Mouse (Mus musculus) liver, embryonic 13.5 days (tissue): Measurements from ENCODE around the gene Luzp1. TPM values are rescaled to one million over a fixed set of nuclear protein-coding genes. Genes with fewer than 3 reads are reported as not detected.

ENCODE experiments used
- ATAC-seq: fragments of 200-750 bp; cut with Nextera tagmentation; 2 replicates; pipeline ENCODE4 v1.8.0; 2017; ENCODE audit warnings: low read depth, mild to moderate bottlenecking, moderate number of reproducible peaks, moderate library complexity
- DNase-seq: peaks from one replicate; pipeline ENCODE4 v3.0.0; 2022
- H3K27ac ChIP-seq: fragments of 300-500 bp; sonication (generic); 2 replicates; pipeline ENCODE4 v1.5.1; 2015; ENCODE audit warnings: moderate library complexity, mild to moderate bottlenecking, inconsistent platforms
- H3K27me3 ChIP-seq: fragments of 300-500 bp; sonication (generic); 2 replicates; pipeline ENCODE4 v1.6.1; 2015; ENCODE audit warnings: mild to moderate bottlenecking, inconsistent platforms
- H3K36me3 ChIP-seq: fragments of 300-500 bp; sonication (generic); 2 replicates; pipeline ENCODE4 v1.6.1; 2015; ENCODE audit warnings: mild to moderate bottlenecking, inconsistent platforms
- H3K4me1 ChIP-seq: fragments of 300-500 bp; sonication (generic); replicated peaks from 2 replicates; pipeline ENCODE4 v1.6.1; 2015; ENCODE audit warnings: inconsistent platforms
- H3K4me2 ChIP-seq: fragments of 300-500 bp; sonication (generic); 2 replicates; pipeline ENCODE4 v1.6.1; 2015; ENCODE audit warnings: inconsistent platforms, mild to moderate bottlenecking, moderate library complexity
- H3K4me3 ChIP-seq: fragments of 300-500 bp; sonication (generic); replicated peaks from 2 replicates; pipeline ENCODE4 v1.5.1; 2015; ENCODE audit warnings: mild to moderate bottlenecking, inconsistent platforms
- H3K9ac ChIP-seq: fragments of 300-500 bp; sonication (generic); 2 replicates; pipeline ENCODE4 v1.6.1; 2015; ENCODE audit warnings: mild to moderate bottlenecking, inconsistent platforms
- H3K9me3 ChIP-seq: fragments of 300-500 bp; sonication (generic); replicated peaks from 2 replicates; pipeline ENCODE4 v1.6.1; 2016; ENCODE audit warnings: inconsistent platforms
- WGBS: fragments of 180-500 bp; shearing (Covaris S2); methylation state at CpG from one replicate; pipeline ENCODE4 v1.1.7; 2015; ENCODE audit not compliant: insufficient replicate concordance; 5-methylcytosine and 5-hydroxymethylcytosine counted together
- polyA plus RNA-seq: library from polyadenylated mRNA; unstranded; fragments of >200 nt; fragmentation: Nextera tagmentation; extraction: Ambion mirVana; gene quantifications from 2 replicates; pipeline ENCODE4 v1.2.1, GENCODE M21; 2015

Luzp1 gene
- polyA plus RNA-seq, 1 experiment from 2014 or later = 19.3 TPM

DNA sequence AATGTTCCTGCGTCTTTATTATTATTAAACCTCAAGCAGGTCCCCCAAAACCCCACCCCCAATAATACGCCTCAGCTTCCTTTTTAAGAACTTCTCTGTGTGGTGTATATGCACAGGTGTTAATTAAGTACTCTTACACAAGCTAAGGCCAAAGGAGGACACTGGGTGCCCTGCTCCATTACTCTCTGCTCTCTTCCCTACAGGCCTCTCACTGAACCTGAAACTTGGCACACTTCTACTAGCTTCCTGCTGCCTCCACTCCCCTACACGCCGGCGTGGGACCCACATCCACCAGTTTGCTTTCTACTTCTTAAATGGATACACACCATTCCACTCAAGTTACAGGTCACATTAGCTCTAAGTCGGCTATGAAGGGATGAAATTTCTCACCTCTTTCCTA lies 125.7 kb downstream of the Luzp1 start:
- H3K36me3 ChIP-seq = peaks cover 3% of the 10 kb centered on the region; the same call in 1 of the 2 replicates
- peaks cover 50% of the 10 kb centered on the region for H3K4me1 ChIP-seq
- WGBS = 79% methylated on average over 6 of the region's 6 CpGs
- DNase-seq (no peak), ATAC-seq (no peak)
- H3K27ac ChIP-seq = no peak overlapping the region
- no peaks in the 10 kb centered on the region for H3K9me3 ChIP-seq
- H3K9ac ChIP-seq = no peak overlapping the region
- no peaks in the 10 kb centered on the region for H3K27me3 ChIP-seq
- H3K4me3 ChIP-seq = no peak overlapping the region
- no peak overlapping the region for H3K4me2 ChIP-seq

DNA sequence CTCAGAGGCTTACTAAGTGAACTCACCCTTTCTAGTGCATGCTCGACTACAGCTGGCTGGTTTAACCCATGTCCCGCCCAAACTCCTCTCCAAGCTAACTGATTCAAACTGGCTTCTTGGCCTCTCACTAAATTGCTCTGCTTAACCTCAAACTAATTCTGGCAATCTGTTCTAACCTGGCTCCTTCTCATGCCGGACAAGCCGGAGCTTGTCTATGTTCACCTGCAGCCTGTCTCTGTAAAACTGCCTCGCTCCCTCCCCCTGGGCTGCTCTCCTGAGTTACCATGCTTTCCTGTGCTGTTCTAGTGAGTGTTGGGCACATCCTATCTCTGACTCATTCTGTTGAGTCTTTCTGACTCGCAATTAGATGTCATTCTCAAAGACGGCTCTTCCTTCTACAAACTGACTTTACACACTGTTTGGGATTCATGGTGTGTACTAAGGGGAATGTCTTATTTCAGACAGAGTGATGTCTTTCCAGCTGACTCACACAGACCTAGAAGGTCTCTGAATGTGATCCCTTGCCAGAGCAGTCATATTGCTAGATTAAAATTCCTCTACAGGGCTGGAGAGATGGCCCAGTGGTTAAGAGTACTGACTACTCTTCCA lies 128.8 kb downstream of the Luzp1 start:
- H3K9me3 ChIP-seq = no peaks in the 10 kb centered on the region
- no peak overlapping the region for H3K4me3 ChIP-seq
- WGBS = 70% methylated on average over 7 of the region's 7 CpGs
- no peaks in the 10 kb centered on the region for H3K36me3 ChIP-seq
- H3K27ac ChIP-seq = no peak overlapping the region; the same call in 1 of the 2 replicates
- ATAC-seq = no peak
- peaks cover 50% of the 10 kb centered on the region for H3K4me1 ChIP-seq
- no peak overlapping the region for H3K4me2 ChIP-seq
- no peaks in the 10 kb centered on the region for H3K27me3 ChIP-seq
- no peak for DNase-seq
- no peak overlapping the region for H3K9ac ChIP-seq

- WGBS = 85% methylated on average over 3 of the region's 3 CpGs
- Histone ChIP-seq H3K9ac (no peak overlapping the region), H3K9me3 (no peaks in the 10 kb centered on the region), H3K4me1 (peaks cover 36% of the 10 kb centered on the region), H3K27me3 (no peaks in the 10 kb centered on the region), H3K36me3 (no peaks in the 10 kb centered on the region), H3K27ac (no peak overlapping the region), H3K4me3 (no peak overlapping the region), H3K4me2 (no peak overlapping the region)
- DNase-seq (no peak), ATAC-seq (no peak)
These were observed 130.3 kb downstream of the Luzp1 start for GRCm38 (mm10) chr4:136599869-136600268.

- Histone ChIP-seq H3K27ac (no peak overlapping the region), H3K4me3 (peak overlapping the region; percentile 96), H3K4me2 (peak overlapping the region; percentile 69), H3K9me3 (no peaks in the 10 kb centered on the region), H3K27me3 (no peaks in the 10 kb centered on the region), H3K9ac (peak overlapping the region; percentile 99; the same call in 1 of the 2 replicates), H3K4me1 (peaks cover 36% of the 10 kb centered on the region), H3K36me3 (no peaks in the 10 kb centered on the region)
- DNase-seq (no peak), ATAC-seq (no peak)
- WGBS = 85% methylated on average over 2 of the region's 2 CpGs
These were observed 131.0 kb downstream of the Luzp1 start for GRCm38 (mm10) chr4:136600536-136600935.

- peak overlapping the region; percentile 96 for H3K4me3 ChIP-seq
- 0 out of 2 replicates have a peak, but pooled peaks have one; percentile 3 for ATAC-seq
- H3K9ac ChIP-seq = peak overlapping the region; percentile 99
- no peaks in the 10 kb centered on the region for H3K36me3 ChIP-seq
- no peaks in the 10 kb centered on the region for H3K9me3 ChIP-seq
- 2% methylated on average over 13 of the region's 13 CpGs for WGBS
- H3K4me2 ChIP-seq = peak overlapping the region; percentile 69
- H3K27ac ChIP-seq = peak overlapping the region; percentile 86
- peak; percentile 23 for DNase-seq
- H3K4me1 ChIP-seq = peaks cover 36% of the 10 kb centered on the region
- no peaks in the 10 kb centered on the region for H3K27me3 ChIP-seq
These were observed 131.9 kb downstream of the Luzp1 start for GRCm38 (mm10) chr4:136601476-136601875.

DNA sequence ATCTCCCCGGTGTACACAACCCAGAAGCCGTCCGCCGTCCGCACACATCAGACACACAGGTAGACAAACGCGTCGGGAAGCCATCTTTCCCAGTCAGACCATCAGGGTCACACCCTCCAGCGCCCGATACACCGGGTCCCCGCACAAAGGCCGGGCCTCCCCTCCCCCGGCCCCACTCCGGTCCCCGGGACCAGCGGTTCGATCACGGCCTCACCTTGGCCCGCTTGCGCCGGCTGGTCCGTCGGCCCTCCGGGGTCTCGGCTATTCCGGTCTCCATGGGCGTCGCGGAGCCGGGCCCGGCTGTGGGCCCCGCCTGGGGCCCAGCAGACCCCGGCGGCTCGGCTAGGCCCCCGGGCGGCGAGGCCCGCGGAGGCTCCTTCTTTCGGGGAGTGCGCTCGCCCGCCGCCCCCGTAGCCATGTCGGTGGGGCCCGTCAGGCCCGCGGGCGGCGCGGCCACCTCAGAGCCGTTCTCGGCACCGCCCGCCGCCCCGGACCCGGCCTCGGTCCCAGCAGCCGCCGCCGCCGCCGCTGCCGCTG lies 132.5 kb downstream of the Luzp1 start:
- peak overlapping the region; percentile 86 for H3K27ac ChIP-seq
- peak; percentile 42 for DNase-seq
- WGBS = under 1% methylated on average over 60 of the region's 68 CpGs
- peak overlapping the region; percentile 96 for H3K4me3 ChIP-seq
- no peaks in the 10 kb centered on the region for H3K9me3 ChIP-seq
- H3K36me3 ChIP-seq = no peaks in the 10 kb centered on the region
- H3K9ac ChIP-seq = peak overlapping the region; percentile 99
- H3K27me3 ChIP-seq = no peaks in the 10 kb centered on the region
- ATAC-seq = peak; percentile 71
- H3K4me1 ChIP-seq = peaks cover 36% of the 10 kb centered on the region
- peak overlapping the region; percentile 69 for H3K4me2 ChIP-seq

DNA sequence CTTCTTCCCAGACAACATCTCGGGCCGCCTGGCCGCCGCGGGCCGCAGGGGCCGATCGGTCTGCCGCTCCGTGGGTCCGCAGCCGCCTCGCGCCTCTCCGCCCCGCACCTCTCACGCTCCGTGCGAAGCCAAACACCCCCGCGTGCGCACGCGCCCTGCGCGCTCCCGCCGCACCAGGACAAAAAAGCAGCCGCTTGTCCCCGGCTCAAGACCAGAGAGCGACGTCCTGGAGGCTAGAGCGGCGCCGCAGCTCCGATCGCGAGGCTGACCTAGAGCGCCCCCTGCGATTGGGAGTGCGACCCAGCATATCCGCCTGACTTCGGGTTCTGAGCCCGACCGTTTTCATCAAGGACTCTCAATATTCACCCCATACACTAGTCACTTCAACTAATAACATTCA lies 133.0 kb downstream of the Luzp1 start, which contains the start of gene Kdm1a:
Kdm1a (minus strand) TSS at position 156 of the 400 bp plus-strand sequence.
- DNase-seq (peak; percentile 91), ATAC-seq (peak; percentile 85)
- peak within 1 kb of the TSS; percentile 99 for H3K9ac ChIP-seq
- peaks cover 34% of the 10 kb centered on the region for H3K4me1 ChIP-seq
- under 1% methylated on average over 45 of the region's 45 CpGs for WGBS
- H3K27me3 ChIP-seq = no peaks in the 10 kb centered on the region
- H3K4me2 ChIP-seq = peak within 1 kb of the TSS; percentile 69
- H3K36me3 ChIP-seq = no peaks in the 10 kb centered on the region
- H3K4me3 ChIP-seq = peak within 1 kb of the TSS; percentile 96
- peak within 1 kb of the TSS; percentile 86 for H3K27ac ChIP-seq
- H3K9me3 ChIP-seq = no peaks in the 10 kb centered on the region

Other genes starting within 250 kb of the Luzp1 start
- gene Tcea3, start 222.0 kb upstream of the Luzp1 start, polyA plus RNA-seq = 12.9 and 13.6 TPM in 2 replicates
- 2.6 and 3.6 TPM in 2 replicates for gene Zfp46, start 185.1 kb upstream of the Luzp1 start, polyA plus RNA-seq
- gene Hnrnpr, start 158.8 kb upstream of the Luzp1 start, polyA plus RNA-seq = 68.5 and 73.1 TPM in 2 replicates
- 0.15 TPM in 1 of 2 replicates, not detected in the other for gene Htr1d, start 46.2 kb upstream of the Luzp1 start, polyA plus RNA-seq
- gene 6030445D17Rik, start 7.5 kb upstream of the Luzp1 start, polyA plus RNA-seq = 0.06 TPM in 1 of 2 replicates, not detected in the other
- gene Kdm1a, start 133.0 kb downstream of the Luzp1 start, polyA plus RNA-seq = 11.8 and 12.4 TPM in 2 replicates
- not detected in 2 replicates for gene Tex46, start 140.7 kb downstream of the Luzp1 start, polyA plus RNA-seq
- gene Lactbl1, start 152.9 kb downstream of the Luzp1 start, polyA plus RNA-seq = not detected in 2 replicates